Mouse (Mus musculus): ENCODE data around the gene Hoxb3.

- TF ChIP-seq CTCF (IDR thresholded peaks at IDR 0.05; ENCODE audit: insufficient read depth, low read depth, low read length) (no peak), POLR2A (IDR thresholded peaks at IDR 0.05; ENCODE audit: insufficient read depth, low read depth, low read length) (no peak)
Observed at GRCm38 (mm10) chr11:96295092-96295835, 27.9 kb upstream of the Hoxb3 start.
